Mouse (Mus musculus) neural tube, embryonic 12.5 days (tissue): Measurements from ENCODE around the gene Gpr108. TPM values are rescaled to one million over a fixed set of nuclear protein-coding genes. Genes with fewer than 3 reads are reported as not detected.
A peak's percentile ranks its signal among the peaks of the same experiment; 100 is the strongest.
"Not testable (repeated sequence)": the region's sequence is repeated elsewhere in the genome, so short reads cannot be mapped to it uniquely, and the experiment has no call there.

Source experiments
- ATAC-seq: fragments of 200-750 bp; cut with Nextera tagmentation; 2 replicates; pipeline ENCODE4 v1.8.0; 2017; ENCODE audit warnings: low read depth, mild to moderate bottlenecking, moderate TSS enrichment, moderate library complexity; ENCODE audit not compliant: low FRiP score
- H3K27ac ChIP-seq: fragments of 300-500 bp; sonication (generic); 2 replicates; pipeline ENCODE4 v1.5.1; 2016
- H3K27me3 ChIP-seq: fragments of 300-500 bp; sonication (generic); replicated peaks from 2 replicates; pipeline ENCODE4 v1.6.1; 2016; ENCODE audit warnings: mild to moderate bottlenecking
- H3K36me3 ChIP-seq: fragments of 300-500 bp; sonication (generic); 2 replicates; pipeline ENCODE4 v1.6.1; 2016; ENCODE audit warnings: mild to moderate bottlenecking
- H3K4me1 ChIP-seq: fragments of 300-500 bp; sonication (generic); 2 replicates; pipeline ENCODE4 v1.6.1; 2016
- H3K4me2 ChIP-seq: fragments of 300-500 bp; sonication (generic); replicated peaks from 2 replicates; pipeline ENCODE4 v1.6.1; 2016; ENCODE audit warnings: mild to moderate bottlenecking
- H3K4me3 ChIP-seq: fragments of 300-500 bp; sonication (generic); 2 replicates; pipeline ENCODE4 v1.5.1; 2016
- H3K9ac ChIP-seq: fragments of 300-500 bp; sonication (generic); 2 replicates; pipeline ENCODE4 v1.6.1; 2016; ENCODE audit warnings: mild to moderate bottlenecking
- H3K9me3 ChIP-seq: fragments of 300-500 bp; sonication (generic); 2 replicates; pipeline ENCODE4 v1.6.1; 2016; ENCODE audit warnings: mild to moderate bottlenecking
- WGBS: fragments of 180-500 bp; shearing (Covaris S2); methylation state at CpG from one replicate; pipeline ENCODE4 v1.1.7; 2016; 5-methylcytosine and 5-hydroxymethylcytosine counted together
- polyA plus RNA-seq: library from polyadenylated mRNA; unstranded; fragments of >200 nt; fragmentation: Nextera tagmentation; extraction: Ambion mirVana; gene quantifications from 2 replicates; pipeline ENCODE4 v1.2.1, GENCODE M21; 2016

Gene Gpr108
- polyA plus RNA-seq, 1 experiment from 2014 or later = 24.2 TPM

DNA sequence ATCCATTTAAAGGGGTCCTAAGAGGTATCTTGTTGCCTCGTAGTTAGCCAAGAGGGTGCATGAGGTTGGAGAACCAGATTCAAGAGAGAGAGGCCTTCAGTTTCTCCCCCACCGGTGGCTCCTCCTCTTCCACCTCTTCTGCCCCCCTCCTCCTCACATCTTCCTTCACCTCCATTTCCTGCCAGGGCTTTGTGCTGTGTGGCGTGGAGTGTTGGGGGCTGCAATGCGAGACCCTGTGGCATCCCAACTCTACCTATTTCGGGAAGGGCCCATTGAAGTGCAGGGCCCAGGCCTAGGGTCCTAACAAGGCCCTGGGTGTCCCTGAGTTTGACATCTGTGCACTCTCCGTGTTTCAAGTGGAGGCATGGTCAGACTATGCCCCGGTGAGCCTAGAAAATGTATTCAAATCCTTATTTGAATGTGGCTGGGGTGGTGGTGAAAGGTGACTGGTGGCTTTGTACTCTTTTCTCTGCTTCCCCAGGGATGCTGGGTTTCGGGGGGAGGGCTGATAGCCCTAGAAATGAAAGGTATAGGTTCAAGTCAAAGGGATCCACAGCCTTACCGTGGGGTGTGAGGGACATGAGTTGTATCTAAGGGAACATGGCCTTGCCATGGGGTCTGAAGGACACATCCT, 31.5 kb upstream of the Gpr108 start:
- no peak overlapping the region for H3K27ac ChIP-seq
- no peak overlapping the region for H3K4me2 ChIP-seq
- H3K4me1 ChIP-seq = peaks cover 17% of the 10 kb centered on the region
- no peak overlapping the region for H3K9ac ChIP-seq
- H3K36me3 ChIP-seq = no peaks in the 10 kb centered on the region
- H3K9me3 ChIP-seq = no peaks in the 10 kb centered on the region
- WGBS = 68% methylated on average over 9 of the region's 9 CpGs
- H3K27me3 ChIP-seq = peaks cover 20% of the 10 kb centered on the region
- ATAC-seq = no peak
- no peak overlapping the region for H3K4me3 ChIP-seq

DNA sequence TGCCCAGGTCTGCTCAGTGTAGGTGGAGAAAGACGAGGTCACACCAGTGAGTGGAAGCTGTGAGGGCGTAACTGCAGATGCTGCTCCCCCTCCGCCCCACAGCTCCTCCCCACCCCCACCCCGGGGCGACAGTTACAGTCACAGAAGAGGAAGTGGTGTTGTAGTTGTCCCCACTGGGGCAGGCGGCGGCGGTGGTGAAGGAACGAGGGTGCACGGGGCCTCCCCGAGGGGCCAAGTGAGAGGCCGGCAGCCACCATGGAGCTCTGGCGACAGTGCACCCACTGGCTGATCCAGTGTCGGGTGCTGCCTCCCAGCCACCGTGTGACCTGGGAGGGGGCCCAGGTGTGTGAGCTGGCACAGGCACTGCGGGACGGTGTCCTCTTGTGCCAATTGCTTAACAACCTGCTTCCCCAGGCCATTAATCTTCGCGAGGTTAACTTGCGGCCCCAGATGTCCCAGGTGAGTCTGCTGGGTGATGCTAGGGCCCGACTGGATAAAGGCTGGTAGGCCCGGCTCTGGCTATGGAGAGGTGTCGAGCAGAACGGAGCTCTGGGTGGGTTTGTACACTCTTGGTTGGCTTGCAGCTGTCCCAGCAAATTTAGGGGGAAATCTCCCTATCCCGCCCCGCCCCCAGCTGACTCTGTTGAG, 30.8 kb upstream of the Gpr108 start, which contains the start of gene Vav1:
Gene Vav1, plus strand, starts transcription at position 158 of the 648 bp plus-strand sequence.
- Histone ChIP-seq H3K27me3 (peaks cover 25% of the 10 kb centered on the region), H3K27ac (no peak within 1 kb of the TSS), H3K36me3 (no peaks in the 10 kb centered on the region), H3K4me1 (peaks cover 17% of the 10 kb centered on the region), H3K9me3 (no peaks in the 10 kb centered on the region), H3K4me2 (no peak within 1 kb of the TSS), H3K9ac (no peak within 1 kb of the TSS), H3K4me3 (no peak within 1 kb of the TSS)
- 69% methylated on average over 26 of the region's 26 CpGs for WGBS
- no peak for ATAC-seq

DNA sequence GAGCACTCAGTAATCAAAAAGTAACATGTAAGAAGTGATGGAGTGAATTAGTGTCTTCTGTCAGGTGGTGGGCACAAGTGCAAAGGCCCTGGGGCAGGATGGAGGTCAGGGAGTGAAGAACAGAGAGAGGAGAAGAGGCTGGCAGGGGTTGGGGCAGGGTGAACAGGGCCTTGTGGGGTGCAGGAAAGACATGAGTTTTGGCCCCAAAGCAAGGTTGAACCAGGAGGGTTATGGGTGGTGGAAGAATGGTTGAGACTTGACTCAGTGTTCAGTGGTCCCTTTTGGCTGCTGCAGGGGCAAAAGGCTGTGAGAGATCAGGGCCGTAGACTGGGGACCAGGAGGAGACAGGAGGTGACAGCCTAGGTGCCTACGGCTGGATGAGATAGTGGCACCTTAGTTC, 30.3 kb upstream of the Gpr108 start:
- ATAC-seq = no peak
- Histone ChIP-seq H3K36me3 (no peaks in the 10 kb centered on the region), H3K9me3 (no peaks in the 10 kb centered on the region), H3K4me1 (peaks cover 17% of the 10 kb centered on the region), H3K27ac (no peak overlapping the region), H3K9ac (no peak overlapping the region), H3K27me3 (peaks cover 30% of the 10 kb centered on the region), H3K4me2 (no peak overlapping the region), H3K4me3 (no peak overlapping the region)
- WGBS = 78% methylated on average over 2 of the region's 2 CpGs

DNA sequence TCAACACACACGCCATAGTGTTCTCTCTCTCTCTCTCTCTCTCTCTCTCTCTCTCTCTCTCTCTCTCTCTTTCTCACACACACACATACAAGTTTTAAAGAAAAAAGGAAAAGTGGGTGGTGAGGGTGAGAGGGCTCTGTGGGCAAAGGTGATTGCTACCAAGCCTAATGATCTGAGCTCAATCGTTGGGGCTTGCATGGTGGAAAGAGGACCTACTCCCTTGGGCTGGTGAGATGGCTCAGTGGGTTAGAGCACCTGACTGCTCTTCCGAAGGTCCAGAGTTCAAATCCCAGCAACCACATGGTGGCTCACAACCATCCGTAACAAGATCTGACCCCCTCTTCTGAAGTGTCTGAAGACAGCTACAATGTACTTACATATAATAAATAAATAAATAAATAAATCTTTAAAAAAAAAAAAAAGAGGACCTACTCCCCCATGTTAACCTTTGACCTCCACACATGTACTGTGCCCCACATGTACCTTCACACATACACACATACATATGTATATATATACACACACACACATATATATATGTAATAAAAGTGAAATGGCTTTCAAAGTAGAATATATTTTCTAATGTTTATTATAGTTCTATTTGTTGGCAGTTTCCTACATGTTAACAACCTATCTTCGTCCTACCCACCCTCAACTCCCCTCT, 29.5 kb upstream of the Gpr108 start:
- ATAC-seq = not testable (repeated sequence)
- 90% methylated on average over 5 of the region's 5 CpGs for WGBS
- peaks cover 17% of the 10 kb centered on the region for H3K4me1 ChIP-seq

GRCm38 (mm10) chr17:57276634-57277121, 28.4 kb upstream of the Gpr108 start:
- no peaks in the 10 kb centered on the region for H3K36me3 ChIP-seq
- H3K9ac ChIP-seq = peak overlapping the region; percentile 51; the same call in 1 of the 2 replicates
- peak overlapping the region; percentile 36 for H3K4me3 ChIP-seq
- no peaks in the 10 kb centered on the region for H3K9me3 ChIP-seq
- peak overlapping the region; percentile 66 for H3K4me2 ChIP-seq
- no peak overlapping the region for H3K27ac ChIP-seq
- WGBS = 1% methylated on average over 20 of the region's 20 CpGs
- peaks cover 17% of the 10 kb centered on the region for H3K4me1 ChIP-seq
- H3K27me3 ChIP-seq = peaks cover 37% of the 10 kb centered on the region
- peak; percentile 70 for ATAC-seq

More for the DNA sequence above, 29.5 kb upstream of the Gpr108 start:
- H3K4me2 ChIP-seq, H3K27ac ChIP-seq, H3K4me3 ChIP-seq, H3K9me3 ChIP-seq, H3K36me3 ChIP-seq, H3K9ac ChIP-seq: not testable (repeated sequence)
- peaks cover 37% of the 10 kb centered on the region for H3K27me3 ChIP-seq

DNA sequence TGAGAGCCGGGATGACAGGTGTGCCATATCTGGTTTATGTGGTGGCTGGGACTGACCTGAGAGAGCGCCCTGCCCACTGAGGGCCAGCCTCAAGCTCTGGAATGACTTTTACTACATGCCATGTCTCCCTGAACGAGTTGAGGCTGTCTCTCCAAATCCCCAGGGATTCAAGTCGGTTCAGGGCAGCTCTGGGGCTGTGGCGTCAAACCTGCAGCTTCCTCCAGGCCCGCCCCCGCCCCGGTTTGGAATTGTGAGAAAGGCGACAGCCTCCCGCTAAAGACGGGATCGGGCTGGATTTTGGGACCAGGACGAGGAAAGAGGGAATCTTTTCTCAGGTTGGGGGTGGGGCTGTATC, 27.7 kb upstream of the Gpr108 start:
- WGBS = 3% methylated on average over 13 of the region's 13 CpGs
- H3K9me3 ChIP-seq = no peaks in the 10 kb centered on the region
- peaks cover 37% of the 10 kb centered on the region for H3K27me3 ChIP-seq
- no peaks in the 10 kb centered on the region for H3K36me3 ChIP-seq
- H3K4me2 ChIP-seq = peak overlapping the region; percentile 66
- peak overlapping the region; percentile 36 for H3K4me3 ChIP-seq
- H3K9ac ChIP-seq = no peak overlapping the region
- peak; percentile 33; the same call in 1 of the 2 replicates for ATAC-seq
- no peak overlapping the region for H3K27ac ChIP-seq
- peaks cover 17% of the 10 kb centered on the region for H3K4me1 ChIP-seq

GRCm38 (mm10) chr17:57275111-57275996, 27.1 kb upstream of the Gpr108 start:
- Histone ChIP-seq H3K36me3 (no peaks in the 10 kb centered on the region), H3K9ac (no peak overlapping the region), H3K4me3 (peak overlapping the region; percentile 36), H3K4me2 (peak overlapping the region; percentile 66), H3K27ac (no peak overlapping the region), H3K9me3 (no peaks in the 10 kb centered on the region), H3K27me3 (peaks cover 36% of the 10 kb centered on the region), H3K4me1 (peaks cover 17% of the 10 kb centered on the region)
- peak; percentile 64 for ATAC-seq
- under 1% methylated on average over 53 of the region's 53 CpGs for WGBS

GRCm38 (mm10) chr17:57274686-57275085, 26.4 kb upstream of the Gpr108 start:
- H3K4me3 ChIP-seq = peak overlapping the region; percentile 36
- no peak overlapping the region for H3K9ac ChIP-seq
- H3K27me3 ChIP-seq = peaks cover 33% of the 10 kb centered on the region
- no peaks in the 10 kb centered on the region for H3K36me3 ChIP-seq
- H3K9me3 ChIP-seq = no peaks in the 10 kb centered on the region
- no peak overlapping the region for H3K27ac ChIP-seq
- ATAC-seq = 0 out of 2 replicates have a peak, but pooled peaks have one; percentile 1
- 3% methylated on average over 15 of the region's 15 CpGs for WGBS
- peak overlapping the region; percentile 66 for H3K4me2 ChIP-seq
- H3K4me1 ChIP-seq = peaks cover 17% of the 10 kb centered on the region

DNA sequence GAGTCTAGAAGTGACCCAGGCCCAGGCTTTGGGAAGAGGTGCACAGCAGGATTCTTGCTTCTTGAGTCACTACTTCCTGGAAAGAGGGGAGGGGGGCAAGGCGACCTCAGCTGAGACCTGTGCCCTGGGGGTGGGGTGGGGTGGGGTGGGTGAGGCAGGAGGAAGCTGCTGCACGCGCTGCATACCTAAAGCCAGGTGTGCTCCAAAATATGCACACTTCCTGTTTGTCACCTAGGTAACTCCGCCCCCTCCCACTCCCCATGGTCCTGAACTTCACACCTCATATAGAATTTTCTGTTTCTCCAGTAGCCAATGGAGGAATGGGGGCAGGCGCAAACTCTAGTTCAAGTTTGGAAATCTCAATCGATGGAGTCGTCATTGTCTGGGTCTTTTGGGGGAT, 25.6 kb upstream of the Gpr108 start:
- 45% methylated on average over 6 of the region's 7 CpGs for WGBS
- ATAC-seq = no peak
- H3K4me1 ChIP-seq = peaks cover 17% of the 10 kb centered on the region
- H3K4me3 ChIP-seq = no peak overlapping the region
- H3K4me2 ChIP-seq = no peak overlapping the region
- H3K9ac ChIP-seq = no peak overlapping the region
- peaks cover 33% of the 10 kb centered on the region for H3K27me3 ChIP-seq
- H3K9me3 ChIP-seq = no peaks in the 10 kb centered on the region
- no peaks in the 10 kb centered on the region for H3K36me3 ChIP-seq
- H3K27ac ChIP-seq = no peak overlapping the region

GRCm38 (mm10) chr17:57271301-57271700, 23.1 kb upstream of the Gpr108 start:
- Histone ChIP-seq H3K27ac (no peak overlapping the region), H3K4me2 (no peak overlapping the region), H3K4me3 (no peak overlapping the region), H3K36me3 (no peaks in the 10 kb centered on the region), H3K27me3 (peaks cover 32% of the 10 kb centered on the region), H3K9me3 (no peaks in the 10 kb centered on the region), H3K9ac (no peak overlapping the region), H3K4me1 (peaks cover 15% of the 10 kb centered on the region)
- ATAC-seq = no peak
- 74% methylated on average over 9 of the region's 9 CpGs for WGBS

- H3K4me3 ChIP-seq = no peak overlapping the region
- H3K4me1 ChIP-seq = no peaks in the 10 kb centered on the region
- no peak overlapping the region for H3K27ac ChIP-seq
- H3K9ac ChIP-seq = no peak overlapping the region
- ATAC-seq = no peak
- no peak overlapping the region for H3K4me2 ChIP-seq
- no peaks in the 10 kb centered on the region for H3K9me3 ChIP-seq
- WGBS = 89% methylated on average over 6 of the region's 6 CpGs
- H3K27me3 ChIP-seq = no peaks in the 10 kb centered on the region
- peaks cover 11% of the 10 kb centered on the region for H3K36me3 ChIP-seq
Observed at GRCm38 (mm10) chr17:57267556-57268126, 19.4 kb upstream of the Gpr108 start.
